Mouse (Mus musculus): ENCODE data around the gene Ncapg2.

The Ncapg2 gene

GRCm38 (mm10) chr12:116449536-116449935 is 44.3 kb downstream of the Ncapg2 start:
- no peak for DNase-seq

DNA sequence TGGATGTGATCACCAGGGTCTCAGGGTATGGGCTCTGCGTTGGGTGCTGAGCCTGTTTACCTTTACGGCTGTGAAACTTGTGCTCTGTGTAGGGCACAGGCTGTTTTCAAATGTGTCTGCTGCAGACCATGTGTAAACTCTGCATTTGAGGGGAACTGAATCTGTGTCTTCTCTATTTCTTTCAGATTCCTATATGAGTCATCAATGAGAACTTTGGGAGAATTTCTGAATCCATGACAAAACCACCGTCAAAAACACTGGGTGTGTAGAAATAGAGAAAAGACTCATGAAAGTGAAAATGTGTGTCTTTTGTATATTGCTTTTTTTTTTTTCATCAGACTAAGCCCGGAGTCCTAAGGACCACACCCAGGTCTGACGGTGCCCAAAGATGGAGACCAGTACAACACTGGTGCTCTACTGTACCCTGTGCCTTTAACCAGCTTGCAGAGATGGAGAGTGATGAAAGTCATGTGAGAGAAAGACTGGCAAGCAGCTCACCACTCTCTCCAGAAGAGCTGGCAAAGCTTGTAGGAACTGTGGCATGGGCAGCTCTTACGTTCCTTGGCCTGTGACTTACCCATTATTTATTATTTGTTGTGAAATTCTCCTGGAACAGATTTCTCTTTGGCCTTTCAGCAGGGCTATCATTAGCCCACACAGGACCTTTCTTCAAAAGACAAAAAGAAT is 55.3 kb downstream of the Ncapg2 start:
- DNase-seq, result no peak

DNA sequence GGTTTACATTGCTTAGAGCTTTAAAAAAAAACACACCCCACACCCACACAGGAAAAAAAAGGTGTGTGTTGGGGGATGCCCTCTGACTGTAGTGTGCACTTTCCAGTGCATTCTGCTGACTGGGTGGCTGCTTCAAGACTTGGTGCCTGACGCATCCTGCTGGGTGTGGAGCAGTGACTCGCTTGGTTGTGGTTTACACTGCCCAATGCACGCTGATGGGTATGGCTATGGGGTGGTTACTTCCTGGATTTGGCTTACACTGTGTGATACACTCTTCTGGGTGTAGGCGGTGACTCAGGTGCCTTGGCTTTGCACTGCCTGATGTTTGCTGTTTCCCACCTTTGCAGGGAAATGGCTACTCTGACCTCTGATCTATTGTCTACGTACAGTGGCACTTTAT is 61.8 kb downstream of the Ncapg2 start:
- DNase-seq, result no peak

DNA sequence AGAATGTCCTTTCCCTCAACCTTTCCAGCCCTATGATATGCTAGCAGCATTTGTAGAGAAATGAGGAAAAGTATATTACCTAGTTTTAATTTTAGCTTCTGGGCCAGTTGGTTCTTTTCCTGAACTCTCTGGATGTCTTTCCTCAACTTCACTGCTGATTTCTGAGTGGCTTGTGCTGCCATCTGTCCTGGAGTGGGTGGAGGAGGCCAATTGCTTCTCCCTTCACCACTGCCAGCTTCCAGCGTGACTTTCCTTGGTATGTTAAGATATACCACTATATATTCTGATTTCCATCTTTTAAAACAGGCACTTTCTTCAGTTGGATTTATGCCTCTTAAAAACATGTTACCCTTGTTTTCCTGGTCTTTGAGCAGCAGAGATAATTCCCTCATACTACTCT is 63.1 kb downstream of the Ncapg2 start:
- DNase-seq, result no peak

DNA sequence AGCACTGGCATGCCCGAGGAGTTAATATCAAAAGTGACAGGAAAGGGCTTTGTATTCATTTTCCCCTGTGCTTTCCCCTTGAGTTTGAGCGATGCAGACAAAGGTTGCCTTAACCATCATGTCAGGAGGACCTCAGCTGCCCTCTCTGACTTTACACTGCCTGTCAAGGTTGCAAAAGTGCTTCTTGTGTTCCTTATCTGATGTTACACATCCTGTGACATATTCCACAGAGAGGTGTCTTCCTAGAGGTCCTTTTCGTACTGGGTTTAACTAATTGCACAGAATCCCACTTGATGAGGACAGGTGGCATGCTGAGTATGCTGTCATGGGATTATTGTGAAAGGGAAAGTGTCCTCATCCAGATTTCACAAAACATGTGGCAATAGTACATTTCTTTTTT is 63.9 kb downstream of the Ncapg2 start:
- DNase-seq, result no peak

GRCm38 (mm10) chr12:116473264-116473663 is 68.1 kb downstream of the Ncapg2 start:
- no peak for DNase-seq

- DNase-seq, result no peak
These were observed 68.6 kb downstream of the Ncapg2 start for GRCm38 (mm10) chr12:116473761-116474160.

GRCm38 (mm10) chr12:116474676-116475075 is 69.5 kb downstream of the Ncapg2 start:
- DNase-seq, result no peak

- DNase-seq, result no peak
These were observed 73.6 kb downstream of the Ncapg2 start for GRCm38 (mm10) chr12:116478771-116479170.

GRCm38 (mm10) chr12:116481921-116482320 is 76.7 kb downstream of the Ncapg2 start:
- DNase-seq, result no peak

DNA sequence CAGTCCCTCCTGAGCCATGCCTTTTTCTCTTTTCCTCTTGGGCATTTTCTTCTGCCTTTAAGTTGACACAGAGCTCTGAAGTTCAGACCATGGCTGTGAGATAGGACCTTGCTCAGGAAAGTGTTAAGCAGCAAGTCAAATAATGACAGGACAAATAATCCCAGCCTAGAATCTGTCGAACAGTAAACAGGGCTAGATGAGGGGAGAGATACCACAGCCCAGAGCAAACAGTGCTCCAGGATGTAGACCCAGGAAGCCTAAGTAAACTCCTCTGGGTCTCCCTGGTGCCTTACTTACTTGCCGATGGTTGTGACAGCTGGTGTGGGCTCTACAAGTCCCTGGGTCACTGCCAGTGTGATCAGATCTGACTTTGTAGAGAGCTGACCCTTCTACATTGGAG is 78.4 kb downstream of the Ncapg2 start:
- no peak for DNase-seq

- no peak for DNase-seq
These were observed 79.8 kb downstream of the Ncapg2 start for GRCm38 (mm10) chr12:116484991-116485390.

GRCm38 (mm10) chr12:116485591-116486403 is 80.6 kb downstream of the Ncapg2 start, which contains the start of gene Ptprn2:
Gene Ptprn2 (plus strand): TSS chr12:116485720.
- peak; percentile 84 to 88 for DNase-seq

- no peak for DNase-seq
These were observed 81.2 kb downstream of the Ncapg2 start for GRCm38 (mm10) chr12:116486404-116486730.

- DNase-seq, result no peak
These were observed 83.6 kb downstream of the Ncapg2 start for GRCm38 (mm10) chr12:116488836-116489235.

- DNase-seq, result no peak
These were observed 85.6 kb downstream of the Ncapg2 start for GRCm38 (mm10) chr12:116490575-116491356.

DNA sequence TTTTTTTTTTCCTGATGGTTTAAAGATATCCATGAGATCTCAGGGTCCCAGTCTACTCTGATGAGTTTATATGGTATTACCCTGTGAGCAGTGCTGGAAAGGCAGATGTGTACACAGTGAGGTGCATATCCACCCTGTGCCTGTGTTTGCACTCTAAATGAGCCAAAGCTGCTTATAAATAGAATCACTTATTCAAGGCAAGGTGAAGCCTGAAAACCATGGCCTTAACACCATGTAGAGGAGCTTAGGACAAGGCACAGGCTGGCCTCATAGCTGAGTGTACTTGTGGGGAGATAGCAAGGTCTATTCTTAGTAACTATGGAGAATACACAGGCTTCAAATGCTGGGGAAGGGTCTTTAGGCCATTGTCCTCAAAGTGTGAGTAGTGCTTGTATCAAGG is 93.5 kb downstream of the Ncapg2 start:
- DNase-seq, result no peak

GRCm38 (mm10) chr12:116500652-116501051 is 95.5 kb downstream of the Ncapg2 start:
- DNase-seq, result peak in 1 of 2 experiments; percentile 30

GRCm38 (mm10) chr12:116512482-116512881 is 107.3 kb downstream of the Ncapg2 start:
- DNase-seq, result no peak
